Mouse (Mus musculus) neural tube, embryonic 15.5 days (tissue): ENCODE results near the gene Tll1. TPM values are rescaled to one million over a fixed set of nuclear protein-coding genes. Genes with fewer than 3 reads are reported as not detected.
A peak's percentile ranks its signal among the peaks of the same experiment; 100 is the strongest.

Experiments
- ATAC-seq: fragments of 200-750 bp; cut with Nextera tagmentation; 2 replicates; pipeline ENCODE4 v1.8.0; 2017; ENCODE audit warnings: mild to moderate bottlenecking, moderate TSS enrichment, moderate library complexity; ENCODE audit not compliant: low FRiP score
- H3K27ac ChIP-seq: fragments of 300-500 bp; sonication (generic); replicated peaks from 2 replicates; pipeline ENCODE4 v1.5.1; 2015; ENCODE audit warnings: mild to moderate bottlenecking, inconsistent platforms
- H3K27me3 ChIP-seq: fragments of 300-500 bp; sonication (generic); replicated peaks from 2 replicates; pipeline ENCODE4 v1.6.1; 2015; ENCODE audit warnings: inconsistent platforms
- H3K36me3 ChIP-seq: fragments of 300-500 bp; sonication (generic); 2 replicates; pipeline ENCODE4 v1.6.1; 2015; ENCODE audit warnings: inconsistent platforms
- H3K4me1 ChIP-seq: fragments of 300-500 bp; sonication (generic); 2 replicates; pipeline ENCODE4 v1.6.1; 2015; ENCODE audit warnings: inconsistent platforms
- H3K4me2 ChIP-seq: fragments of 300-500 bp; sonication (generic); 2 replicates; pipeline ENCODE4 v1.6.1; 2015; ENCODE audit warnings: inconsistent platforms, mild to moderate bottlenecking, moderate library complexity
- H3K4me3 ChIP-seq: fragments of 300-500 bp; sonication (generic); replicated peaks from 2 replicates; pipeline ENCODE4 v1.5.1; 2015; ENCODE audit warnings: mild to moderate bottlenecking, inconsistent platforms
- H3K9ac ChIP-seq: fragments of 300-500 bp; sonication (generic); replicated peaks from 2 replicates; pipeline ENCODE4 v1.6.1; 2015; ENCODE audit warnings: mild to moderate bottlenecking, inconsistent platforms
- H3K9me3 ChIP-seq: fragments of 300-500 bp; sonication (generic); replicated peaks from 2 replicates; pipeline ENCODE4 v1.6.1; 2016; ENCODE audit warnings: inconsistent platforms
- WGBS: fragments of 180-500 bp; shearing (Covaris S2); methylation state at CpG from one replicate; pipeline ENCODE4 v1.1.7; 2015; ENCODE audit warnings: mixed read lengths; 5-methylcytosine and 5-hydroxymethylcytosine counted together
- polyA plus RNA-seq: library from polyadenylated mRNA; unstranded; fragments of >200 nt; fragmentation: Nextera tagmentation; extraction: Ambion mirVana; gene quantifications from 2 replicates; pipeline ENCODE4 v1.2.1, GENCODE M21; 2015

Tll1 gene
- polyA plus RNA-seq, 1 experiment from 2014 or later = 3.1 TPM

DNA sequence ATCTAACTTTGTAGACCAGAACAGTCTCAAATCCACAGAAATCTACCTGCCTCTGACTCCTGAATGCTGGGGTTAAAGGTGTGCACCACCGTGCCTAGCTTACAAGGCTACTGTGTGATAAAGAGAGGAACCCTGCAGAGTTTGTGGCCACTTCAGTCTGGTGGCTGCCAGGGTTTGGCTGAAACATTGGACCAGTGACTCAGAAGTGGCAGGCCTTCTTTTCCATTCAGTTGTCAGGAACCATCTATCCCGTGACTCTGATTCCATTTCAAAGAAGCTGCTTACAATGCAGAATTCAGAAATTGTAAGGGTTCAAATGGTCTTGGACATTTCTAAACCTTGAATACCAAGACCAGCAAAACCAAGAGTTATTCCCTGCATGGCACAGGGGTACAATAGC is 12.7 kb downstream of the Tll1 start:
- no peak for ATAC-seq
- WGBS = 53% methylated on average over 2 of the region's 2 CpGs
- no peak overlapping the region for H3K9ac ChIP-seq
- H3K4me3 ChIP-seq = no peak overlapping the region
- no peaks in the 10 kb centered on the region for H3K27me3 ChIP-seq
- no peak overlapping the region for H3K4me2 ChIP-seq
- H3K4me1 ChIP-seq = no peaks in the 10 kb centered on the region
- no peak overlapping the region for H3K27ac ChIP-seq
- H3K9me3 ChIP-seq = no peaks in the 10 kb centered on the region
- H3K36me3 ChIP-seq = no peaks in the 10 kb centered on the region

GRCm38 (mm10) chr8:64187881-64188280 is 18.2 kb downstream of the Tll1 start:
- Histone ChIP-seq H3K27me3 (no peaks in the 10 kb centered on the region), H3K4me3 (no peak overlapping the region), H3K9me3 (no peaks in the 10 kb centered on the region), H3K9ac (no peak overlapping the region), H3K36me3 (no peaks in the 10 kb centered on the region), H3K4me2 (no peak overlapping the region), H3K4me1 (no peaks in the 10 kb centered on the region), H3K27ac (no peak overlapping the region)
- 35% methylated on average over 2 of the region's 2 CpGs for WGBS
- ATAC-seq = no peak

DNA sequence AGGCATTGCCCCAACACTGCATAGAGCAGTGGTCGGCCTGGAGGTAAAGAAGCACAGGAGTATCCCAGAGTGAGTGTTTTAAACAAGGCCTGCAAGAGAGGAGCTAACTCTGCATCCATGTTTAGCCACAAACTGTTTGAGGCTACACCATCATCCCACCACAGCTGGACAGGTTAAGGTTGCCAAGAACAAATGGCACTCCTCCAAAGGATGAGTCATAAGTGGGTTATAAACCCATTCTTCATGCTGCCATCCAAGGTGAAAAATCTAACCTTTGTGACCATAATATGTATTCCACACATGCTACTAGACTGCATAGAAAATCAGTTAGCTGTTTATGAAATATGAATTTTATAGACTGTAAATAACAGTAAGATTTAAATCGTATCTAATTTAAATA is 29.1 kb downstream of the Tll1 start:
- H3K4me2 ChIP-seq = no peak overlapping the region
- no peak for ATAC-seq

GRCm38 (mm10) chr8:64174916-64175315 is 31.2 kb downstream of the Tll1 start:
- WGBS = 79% methylated on average over 3 of the region's 3 CpGs
- no peaks in the 10 kb centered on the region for H3K9me3 ChIP-seq
- no peak overlapping the region for H3K9ac ChIP-seq
- H3K27ac ChIP-seq = no peak overlapping the region
- H3K36me3 ChIP-seq = no peaks in the 10 kb centered on the region
- no peaks in the 10 kb centered on the region for H3K27me3 ChIP-seq
- ATAC-seq = no peak
- no peak overlapping the region for H3K4me3 ChIP-seq
- H3K4me1 ChIP-seq = no peaks in the 10 kb centered on the region
- H3K4me2 ChIP-seq = no peak overlapping the region

More for the DNA sequence above, 29.1 kb downstream of the Tll1 start:
- Histone ChIP-seq H3K9ac (no peak overlapping the region), H3K27me3 (no peaks in the 10 kb centered on the region), H3K36me3 (no peaks in the 10 kb centered on the region), H3K4me3 (no peak overlapping the region), H3K4me1 (no peaks in the 10 kb centered on the region), H3K9me3 (no peaks in the 10 kb centered on the region), H3K27ac (no peak overlapping the region)
- WGBS = 94% methylated on average over 2 of the region's 2 CpGs

- Histone ChIP-seq H3K9ac (no peak overlapping the region), H3K4me1 (no peaks in the 10 kb centered on the region), H3K27me3 (no peaks in the 10 kb centered on the region), H3K4me2 (no peak overlapping the region), H3K9me3 (no peaks in the 10 kb centered on the region), H3K27ac (no peak overlapping the region), H3K4me3 (no peak overlapping the region), H3K36me3 (no peaks in the 10 kb centered on the region)
- 79% methylated on average over 2 of the region's 2 CpGs for WGBS
- no peak for ATAC-seq
Measured at GRCm38 (mm10) chr8:64173759-64174158, 32.3 kb downstream of the Tll1 start.

GRCm38 (mm10) chr8:64152899-64153891 is 52.9 kb downstream of the Tll1 start:
- H3K9me3 ChIP-seq = no peaks in the 10 kb centered on the region
- no peak overlapping the region for H3K4me3 ChIP-seq
- peak overlapping the region; percentile 24 for H3K4me2 ChIP-seq
- peak; percentile 57; the same call in 1 of the 2 replicates for ATAC-seq
- WGBS = 31% methylated on average over 9 of the region's 9 CpGs
- H3K36me3 ChIP-seq = no peaks in the 10 kb centered on the region
- H3K27ac ChIP-seq = peak overlapping the region; percentile 45; the same call in 1 of the 2 replicates
- H3K27me3 ChIP-seq = no peaks in the 10 kb centered on the region
- H3K4me1 ChIP-seq = peaks cover 7% of the 10 kb centered on the region; the same call in 1 of the 2 replicates
- no peak overlapping the region for H3K9ac ChIP-seq

DNA sequence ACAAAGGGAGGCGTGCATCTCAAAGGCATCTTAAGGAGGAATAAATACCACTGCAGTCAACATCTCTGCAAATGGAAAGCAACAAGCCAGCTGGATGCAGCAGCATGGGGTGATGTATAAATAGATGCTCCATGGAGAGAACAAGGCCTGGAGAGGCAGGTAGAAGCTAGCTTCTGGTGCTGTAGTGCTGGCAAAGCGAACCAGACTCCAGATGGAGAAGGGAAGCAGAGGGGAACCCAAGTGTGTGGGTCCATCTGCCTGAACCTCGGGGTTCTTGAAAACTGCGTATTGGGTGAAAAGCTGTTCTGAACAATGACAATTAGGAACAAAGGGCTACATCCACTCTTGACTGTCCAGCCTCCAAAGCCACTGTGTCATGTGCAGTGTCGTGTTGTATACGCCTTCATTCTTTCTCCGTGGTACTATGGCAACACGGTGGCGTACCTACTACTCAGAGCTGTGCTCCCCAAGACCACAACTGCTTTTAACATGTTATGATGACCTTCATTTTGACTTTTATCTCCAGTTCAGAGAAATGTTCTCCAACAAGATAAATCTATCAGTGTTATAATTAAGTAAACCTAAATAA is 53.8 kb downstream of the Tll1 start:
- WGBS = 55% methylated on average over 9 of the region's 9 CpGs
- no peak overlapping the region for H3K27ac ChIP-seq

DNA sequence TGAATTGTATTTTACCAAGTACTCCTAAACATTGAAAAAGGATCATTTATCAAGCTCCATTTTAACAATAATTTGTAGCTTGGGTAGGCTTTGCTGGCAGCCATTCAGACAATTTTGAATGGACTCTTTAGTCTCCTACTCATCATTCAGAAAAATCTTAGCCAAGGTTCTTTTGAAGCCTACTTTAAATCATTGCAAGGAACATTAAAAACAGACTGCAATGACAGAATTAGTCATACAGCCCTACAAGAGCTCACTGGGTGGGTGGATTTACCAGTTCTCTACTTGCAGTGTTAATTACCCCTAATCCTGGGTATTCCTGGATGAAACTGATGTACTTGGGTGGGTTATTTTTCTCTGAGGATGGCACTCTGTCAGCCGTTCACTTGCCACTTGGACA is 69.5 kb downstream of the Tll1 start:
- Histone ChIP-seq H3K4me2 (no peak overlapping the region), H3K9ac (no peak overlapping the region), H3K9me3 (no peaks in the 10 kb centered on the region), H3K27me3 (no peaks in the 10 kb centered on the region), H3K4me3 (no peak overlapping the region), H3K27ac (no peak overlapping the region), H3K36me3 (no peaks in the 10 kb centered on the region), H3K4me1 (no peaks in the 10 kb centered on the region)
- WGBS = 53% methylated on average over 1 of the region's 1 CpGs
- no peak for ATAC-seq

More for the DNA sequence above, 53.8 kb downstream of the Tll1 start:
- no peak overlapping the region for H3K4me2 ChIP-seq
- no peak overlapping the region for H3K4me3 ChIP-seq
- H3K4me1 ChIP-seq = peaks cover 7% of the 10 kb centered on the region; the same call in 1 of the 2 replicates
- no peak overlapping the region for H3K9ac ChIP-seq
- H3K9me3 ChIP-seq = no peaks in the 10 kb centered on the region
- H3K27me3 ChIP-seq = no peaks in the 10 kb centered on the region
- peak; percentile 31; the same call in 1 of the 2 replicates for ATAC-seq
- H3K36me3 ChIP-seq = no peaks in the 10 kb centered on the region

- no peaks in the 10 kb centered on the region for H3K36me3 ChIP-seq
- H3K9me3 ChIP-seq = no peaks in the 10 kb centered on the region
- no peak for ATAC-seq
- H3K4me1 ChIP-seq = no peaks in the 10 kb centered on the region
- no peak overlapping the region for H3K9ac ChIP-seq
- no peak overlapping the region for H3K4me3 ChIP-seq
- WGBS = 76% methylated on average over 2 of the region's 2 CpGs
- no peak overlapping the region for H3K4me2 ChIP-seq
- H3K27me3 ChIP-seq = no peaks in the 10 kb centered on the region
- no peak overlapping the region for H3K27ac ChIP-seq
Measured at GRCm38 (mm10) chr8:64107190-64107589, 98.9 kb downstream of the Tll1 start.

DNA sequence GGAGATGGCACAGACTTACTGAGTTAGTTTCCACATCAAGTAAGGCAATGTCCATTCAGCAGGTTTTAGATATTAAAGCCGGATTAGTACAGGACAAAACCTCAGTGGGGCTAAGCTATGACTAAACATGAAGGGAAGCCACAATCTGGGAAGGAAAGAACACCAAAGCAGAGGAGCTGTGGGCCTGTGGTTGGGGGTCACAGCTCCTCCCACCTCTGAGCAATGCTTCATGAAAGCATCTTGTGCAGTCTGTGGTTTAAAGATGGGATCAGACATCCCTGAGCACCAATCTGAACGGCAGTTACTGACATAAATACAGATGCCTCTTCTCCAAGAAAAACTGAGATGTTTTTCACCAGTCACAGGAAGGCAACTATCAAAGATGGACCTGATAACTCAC is 132.7 kb downstream of the Tll1 start:
- H3K9ac ChIP-seq = no peak overlapping the region
- no peak overlapping the region for H3K4me3 ChIP-seq
- no peak overlapping the region for H3K27ac ChIP-seq
- 84% methylated on average over 2 of the region's 2 CpGs for WGBS
- ATAC-seq = no peak
- H3K36me3 ChIP-seq = no peaks in the 10 kb centered on the region
- no peaks in the 10 kb centered on the region for H3K4me1 ChIP-seq
- H3K4me2 ChIP-seq = no peak overlapping the region
- H3K9me3 ChIP-seq = no peaks in the 10 kb centered on the region
- H3K27me3 ChIP-seq = no peaks in the 10 kb centered on the region

- H3K4me1 ChIP-seq = no peaks in the 10 kb centered on the region
- no peak for ATAC-seq
- no peak overlapping the region for H3K4me2 ChIP-seq
- no peaks in the 10 kb centered on the region for H3K36me3 ChIP-seq
- H3K4me3 ChIP-seq = no peak overlapping the region
- H3K27ac ChIP-seq = no peak overlapping the region
- H3K9me3 ChIP-seq = no peaks in the 10 kb centered on the region
- WGBS = 86% methylated on average over 2 of the region's 2 CpGs
- no peaks in the 10 kb centered on the region for H3K27me3 ChIP-seq
- no peak overlapping the region for H3K9ac ChIP-seq
Measured at GRCm38 (mm10) chr8:64059867-64060266, 146.2 kb downstream of the Tll1 start.

GRCm38 (mm10) chr8:64057571-64057970 is 148.5 kb downstream of the Tll1 start:
- no peak overlapping the region for H3K4me3 ChIP-seq
- ATAC-seq = no peak
- WGBS = 93% methylated on average over 4 of the region's 4 CpGs

More at GRCm38 (mm10) chr8:64057571-64057970, 148.5 kb downstream of the Tll1 start:
- Histone ChIP-seq H3K27ac (no peak overlapping the region), H3K27me3 (no peaks in the 10 kb centered on the region), H3K9ac (no peak overlapping the region), H3K9me3 (no peaks in the 10 kb centered on the region), H3K4me2 (no peak overlapping the region), H3K36me3 (no peaks in the 10 kb centered on the region), H3K4me1 (no peaks in the 10 kb centered on the region)
